Mouse (Mus musculus): Measurements from ENCODE around the gene Smco4. TPM values are rescaled to one million over a fixed set of nuclear protein-coding genes. Genes with fewer than 3 reads are reported as not detected.
"Not testable (repeated sequence)": the region's sequence is repeated elsewhere in the genome, so short reads cannot be mapped to it uniquely, and the experiment has no call there.

Gene Smco4
- polyA plus RNA-seq, 2 experiments: 1.4 to 5.8 TPM

GRCm38 (mm10) chr9:15492401-15492800 is 831 bp upstream of the Smco4 start:
- ATAC-seq (ENCODE audit: insufficient read depth) (no peak), DNase-seq (ENCODE audit: low read depth in 3 of 3, low spot score in 3 of 3) (no peak)
- no peaks in the 10 kb centered on the region for H3K27me3 ChIP-seq (ENCODE audit: control insufficient read depth, insufficient read depth, low read length)
- no peak overlapping the region for H3K9ac ChIP-seq (replicated peaks)
- no peaks in the 10 kb centered on the region for H3K36me3 ChIP-seq (replicated peaks; ENCODE audit: control insufficient read depth, insufficient read depth, low read depth)
- H3K27ac ChIP-seq: no peak overlapping the region
- no peak for TF ChIP-seq CTCF (IDR thresholded peaks at IDR 0.05; ENCODE audit: low read depth)
- no peak for TF ChIP-seq EP300 (IDR thresholded peaks at IDR 0.05; ENCODE audit: low read depth)
- no peak overlapping the region for H3K4me3 ChIP-seq (ENCODE audit: insufficient read depth in 1 of 2, low read depth in 2 of 2, low read length in 2 of 2)
- H3K4me2 ChIP-seq (ENCODE audit: low read depth): no peak overlapping the region
- WGBS (ENCODE audit: insufficient replicate concordance): 71% methylated on average over 9 of the region's 9 CpGs
- peaks cover 0 to 8% of the 10 kb centered on the region in 2 experiments; a peak in 2 of 4 replicates for H3K4me1 ChIP-seq (replicated peaks; ENCODE audit: control insufficient read depth in 2 of 2, insufficient read depth in 2 of 2, low read length in 1 of 2)
- H3K9me3 ChIP-seq (ENCODE audit: control insufficient read depth, low read length): no peaks in the 10 kb centered on the region

GRCm38 (mm10) chr9:15493925-15494558 is 810 bp downstream of the Smco4 start:
- Histone ChIP-seq H3K9me3 (ENCODE audit: control insufficient read depth, low read length) (no peaks in the 10 kb centered on the region), H3K27ac (no peak overlapping the region), H3K27me3 (ENCODE audit: control insufficient read depth, insufficient read depth, low read length) (no peaks in the 10 kb centered on the region), H3K4me2 (ENCODE audit: low read depth) (peak overlapping the region; percentile 71), H3K4me3 (ENCODE audit: insufficient read depth in 1 of 2, low read depth in 2 of 2, low read length in 2 of 2) (peak overlapping the region; percentile 74 to 75), H3K9ac (replicated peaks) (peak overlapping the region; percentile 65), H3K4me1 (replicated peaks; ENCODE audit: control insufficient read depth in 2 of 2, insufficient read depth in 2 of 2, low read length in 1 of 2) (peaks cover 4 to 16% of the 10 kb centered on the region in 2 experiments), H3K36me3 (replicated peaks; ENCODE audit: control insufficient read depth, insufficient read depth, low read depth) (no peaks in the 10 kb centered on the region)
- TF ChIP-seq CTCF (IDR thresholded peaks at IDR 0.05; ENCODE audit: low read depth) (peak; percentile 35), EP300 (IDR thresholded peaks at IDR 0.05; ENCODE audit: low read depth) (no peak)
- 5% methylated on average over 31 of the region's 37 CpGs for WGBS (ENCODE audit: insufficient replicate concordance)
- DNase-seq (ENCODE audit: low read depth in 3 of 3, low spot score in 3 of 3): peak in 2 of 3 experiments; percentile 23 to 27
- ATAC-seq (ENCODE audit: insufficient read depth): peak; percentile 36; the same call in 1 of the 2 replicates

GRCm38 (mm10) chr9:15495281-15495680 is 2.0 kb downstream of the Smco4 start:
- WGBS (ENCODE audit: insufficient replicate concordance): 73% methylated on average over 2 of the region's 2 CpGs
- not testable (repeated sequence) for H3K4me2 ChIP-seq (ENCODE audit: low read depth); DNase-seq (ENCODE audit: low read depth in 3 of 3, low spot score in 3 of 3); H3K36me3 ChIP-seq (replicated peaks; ENCODE audit: control insufficient read depth, insufficient read depth, low read depth); H3K9ac ChIP-seq (replicated peaks); H3K9me3 ChIP-seq (ENCODE audit: control insufficient read depth, low read length); H3K27me3 ChIP-seq (ENCODE audit: control insufficient read depth, insufficient read depth, low read length); H3K27ac ChIP-seq; ATAC-seq (ENCODE audit: insufficient read depth); H3K4me3 ChIP-seq (ENCODE audit: insufficient read depth in 1 of 2, low read depth in 2 of 2, low read length in 2 of 2)
- peaks cover 4 to 16% of the 10 kb centered on the region in 2 experiments for H3K4me1 ChIP-seq (replicated peaks; ENCODE audit: control insufficient read depth in 2 of 2, insufficient read depth in 2 of 2, low read length in 1 of 2)

GRCm38 (mm10) chr9:15495921-15496577 is 2.8 kb downstream of the Smco4 start:
- ATAC-seq (ENCODE audit: insufficient read depth) (no peak), DNase-seq (ENCODE audit: low read depth in 3 of 3, low spot score in 3 of 3) (no peak)
- Histone ChIP-seq H3K27ac (no peak overlapping the region), H3K9me3 (ENCODE audit: control insufficient read depth, low read length) (no peaks in the 10 kb centered on the region), H3K27me3 (ENCODE audit: control insufficient read depth, insufficient read depth, low read length) (no peaks in the 10 kb centered on the region), H3K4me1 (replicated peaks; ENCODE audit: control insufficient read depth in 2 of 2, insufficient read depth in 2 of 2, low read length in 1 of 2) (peaks cover 4 to 16% of the 10 kb centered on the region in 2 experiments), H3K9ac (replicated peaks) (no peak overlapping the region), H3K4me2 (ENCODE audit: low read depth) (no peak overlapping the region), H3K36me3 (replicated peaks; ENCODE audit: control insufficient read depth, insufficient read depth, low read depth) (no peaks in the 10 kb centered on the region), H3K4me3 (ENCODE audit: insufficient read depth in 1 of 2, low read depth in 2 of 2, low read length in 2 of 2) (no peak overlapping the region)
- TF ChIP-seq EP300 (IDR thresholded peaks at IDR 0.05; ENCODE audit: low read depth): no peak
- TF ChIP-seq CTCF (IDR thresholded peaks at IDR 0.05; ENCODE audit: low read depth): no peak
- WGBS (ENCODE audit: insufficient replicate concordance): 63% methylated on average over 8 of the region's 8 CpGs

GRCm38 (mm10) chr9:15500025-15500424 is 6.8 kb downstream of the Smco4 start:
- DNase-seq (ENCODE audit: low read depth in 3 of 3, low spot score in 3 of 3) (no peak), ATAC-seq (ENCODE audit: insufficient read depth) (no peak)
- Histone ChIP-seq H3K4me2 (ENCODE audit: low read depth) (no peak overlapping the region), H3K4me3 (ENCODE audit: insufficient read depth in 1 of 2, low read depth in 2 of 2, low read length in 2 of 2) (no peak overlapping the region), H3K9me3 (ENCODE audit: control insufficient read depth, low read length) (no peaks in the 10 kb centered on the region), H3K36me3 (replicated peaks; ENCODE audit: control insufficient read depth, insufficient read depth, low read depth) (no peaks in the 10 kb centered on the region), H3K4me1 (replicated peaks; ENCODE audit: control insufficient read depth in 2 of 2, insufficient read depth in 2 of 2, low read length in 1 of 2) (peaks cover 4 to 30% of the 10 kb centered on the region in 2 experiments), H3K9ac (replicated peaks) (no peak overlapping the region), H3K27ac (no peak overlapping the region), H3K27me3 (ENCODE audit: control insufficient read depth, insufficient read depth, low read length) (no peaks in the 10 kb centered on the region)
- 76% methylated on average over 5 of the region's 5 CpGs for WGBS (ENCODE audit: insufficient replicate concordance)
- TF ChIP-seq CTCF (IDR thresholded peaks at IDR 0.05; ENCODE audit: low read depth): no peak
- TF ChIP-seq EP300 (IDR thresholded peaks at IDR 0.05; ENCODE audit: low read depth): no peak

Measured in liver, embryonic 14.5 days (tissue).